Mouse (Mus musculus) testis, postnatal 14 days (tissue): ENCODE data around the gene D630045J12Rik.

Experiments
- DNase-seq: peaks from one replicate; pipeline ENCODE4 v3.0.0; 2021; ENCODE audit warnings: low spot score

Gene D630045J12Rik

GRCm38 (mm10) chr6:38242295-38242830 is 11.4 kb downstream of the D630045J12Rik start:
- no peak for DNase-seq

- no peak for DNase-seq
Measured at GRCm38 (mm10) chr6:38241508-38241907, 12.3 kb downstream of the D630045J12Rik start.

- DNase-seq, result no peak
Measured at GRCm38 (mm10) chr6:38240618-38241017, 13.2 kb downstream of the D630045J12Rik start.

GRCm38 (mm10) chr6:38238382-38238781 is 15.4 kb downstream of the D630045J12Rik start:
- DNase-seq, result no peak

- no peak for DNase-seq
Measured at GRCm38 (mm10) chr6:38235991-38236658, 17.7 kb downstream of the D630045J12Rik start.

GRCm38 (mm10) chr6:38233803-38234202 is 20.0 kb downstream of the D630045J12Rik start:
- no peak for DNase-seq

- no peak for DNase-seq
Measured at GRCm38 (mm10) chr6:38232917-38233316, 20.9 kb downstream of the D630045J12Rik start.

GRCm38 (mm10) chr6:38231994-38232393 is 21.8 kb downstream of the D630045J12Rik start:
- DNase-seq, result no peak

GRCm38 (mm10) chr6:38224079-38224478 is 29.7 kb downstream of the D630045J12Rik start:
- no peak for DNase-seq

GRCm38 (mm10) chr6:38219261-38219660 is 34.5 kb downstream of the D630045J12Rik start:
- DNase-seq, result no peak

GRCm38 (mm10) chr6:38215448-38216110 is 38.2 kb downstream of the D630045J12Rik start:
- no peak for DNase-seq

GRCm38 (mm10) chr6:38207621-38208020 is 46.2 kb downstream of the D630045J12Rik start:
- no peak for DNase-seq

GRCm38 (mm10) chr6:38206941-38207531 is 46.8 kb downstream of the D630045J12Rik start:
- no peak for DNase-seq

- DNase-seq, result no peak
Measured at GRCm38 (mm10) chr6:38205375-38205774, 48.4 kb downstream of the D630045J12Rik start.

GRCm38 (mm10) chr6:38203820-38204219 is 50.0 kb downstream of the D630045J12Rik start:
- DNase-seq, result no peak

- no peak for DNase-seq
Measured at GRCm38 (mm10) chr6:38202816-38203215, 51.0 kb downstream of the D630045J12Rik start.

- DNase-seq, result no peak
Measured at GRCm38 (mm10) chr6:38201495-38201894, 52.3 kb downstream of the D630045J12Rik start.

- no peak for DNase-seq
Measured at GRCm38 (mm10) chr6:38199599-38199998, 54.2 kb downstream of the D630045J12Rik start.

GRCm38 (mm10) chr6:38198727-38199126 is 55.1 kb downstream of the D630045J12Rik start:
- no peak for DNase-seq

GRCm38 (mm10) chr6:38196266-38197189 is 57.3 kb downstream of the D630045J12Rik start:
- DNase-seq, result no peak

- no peak for DNase-seq
Measured at GRCm38 (mm10) chr6:38195306-38195705, 58.5 kb downstream of the D630045J12Rik start.

GRCm38 (mm10) chr6:38194046-38194445 is 59.8 kb downstream of the D630045J12Rik start:
- no peak for DNase-seq
